25 mouse cellular contexts compared by ENCODE assay signal in genomic region chr17:26023181-26023580, GRCm38 (mm10). TPM values are rescaled to one million over a fixed set of nuclear protein-coding genes. Genes with fewer than 3 reads are reported as not detected.
A peak's percentile ranks its signal among the peaks of the same experiment; 100 is the strongest.
DNase-seq lines count a peak whose midpoint lies in the region; ATAC-seq and TF ChIP-seq lines count a peak whose summit lies in the region.
"Had no signal": no experiment of that assay in that cellular context is flagged by ENCODE, and none has a peak within 500 bp of the region (broad histone marks: within the 10 kb centered on the region; RNA-seq: fewer than 3 reads in every experiment).

No protein-coding gene starts in this region.

- peaks cover 14% of the 10 kb centered on the region; the same call in 1 of the 2 replicates for H3K36me3 ChIP-seq in heart, embryonic 12.5 days
- peaks cover 6% of the 10 kb centered on the region; the same call in 1 of the 2 replicates for H3K36me3 ChIP-seq in kidney, embryonic 16.5 days (ENCODE audit: insufficient read depth, low read length)
- no peaks in the 10 kb centered on the region for H3K36me3 ChIP-seq in lung, postnatal 0 days (ENCODE audit: insufficient read depth, low read length)
- H3K36me3 ChIP-seq in neural tube, embryonic 15.5 days = peaks cover 32% of the 10 kb centered on the region

- 86% methylated on average over 5 of the region's 5 CpGs for WGBS in heart, embryonic 12.5 days
- WGBS in kidney, embryonic 16.5 days = 92% methylated on average over 5 of the region's 5 CpGs
- 59% methylated on average over 5 of the region's 5 CpGs for WGBS in lung, postnatal 0 days
- 94% methylated on average over 5 of the region's 5 CpGs for WGBS in neural tube, embryonic 15.5 days

- peaks cover 22% of the 10 kb centered on the region for H3K4me1 ChIP-seq in heart, embryonic 12.5 days (replicated peaks)
- H3K4me1 ChIP-seq in kidney, embryonic 16.5 days (ENCODE audit: insufficient read depth, low read length) = 0 out of 2 replicates have a peak, but pooled peaks cover 4% of the 10 kb centered on the region
- H3K4me1 ChIP-seq in lung, postnatal 0 days (ENCODE audit: insufficient read depth, low read depth, low read length) = no peaks in the 10 kb centered on the region
- no peaks in the 10 kb centered on the region for H3K4me1 ChIP-seq in neural tube, embryonic 15.5 days
- H3K4me1 ChIP-seq: embryonic facial prominence, embryonic 12.5 days; forebrain, embryonic 12.5 days; hindbrain, embryonic 12.5 days had no signal

- intact Hi-C loops in heart, postnatal 14 days (cut with DNase I) = no loop called here

- DNase-seq in heart, postnatal 14 days = no peak
- no peak for DNase-seq in kidney, adult 18-20 months
- peak; percentile 57 for DNase-seq in lung, postnatal 0 days (ENCODE audit: low spot score)
- no peak for DNase-seq in lung, postnatal 14 days
- DNase-seq: adrenal gland, postnatal 10 days; adrenal gland, postnatal 36 days; B cell, adult 2 months; cerebellum, adult 18-20 months; cerebellum, adult 9-10 months; cerebellum, postnatal 14 days; gastrocnemius, postnatal 25 days; heart, adult 18-20 months had no signal

- no peaks in the 10 kb centered on the region for H3K27me3 ChIP-seq in heart, embryonic 12.5 days (replicated peaks)
- H3K27me3 ChIP-seq in kidney, embryonic 16.5 days (ENCODE audit: insufficient read depth, low read length) = no peaks in the 10 kb centered on the region
- no peaks in the 10 kb centered on the region for H3K27me3 ChIP-seq in lung, postnatal 0 days (replicated peaks; ENCODE audit: insufficient read depth, low read length)
- no peaks in the 10 kb centered on the region for H3K27me3 ChIP-seq in neural tube, embryonic 15.5 days (replicated peaks)
- H3K27me3 ChIP-seq: CH12.LX; embryonic facial prominence, embryonic 12.5 days; forebrain, embryonic 12.5 days; forebrain, embryonic 15.5 days; heart, embryonic 13.5 days; hindbrain, embryonic 12.5 days; hindbrain, embryonic 15.5 days; Patski had no signal

- H3K9ac ChIP-seq in heart, embryonic 12.5 days = peak overlapping the region; percentile 25; the same call in 1 of the 2 replicates
- no peak overlapping the region for H3K9ac ChIP-seq in kidney, embryonic 16.5 days (replicated peaks; ENCODE audit: low read length)
- H3K9ac ChIP-seq in lung, postnatal 0 days (replicated peaks; ENCODE audit: low read depth) = no peak overlapping the region
- no peak overlapping the region for H3K9ac ChIP-seq in neural tube, embryonic 15.5 days (replicated peaks)
- H3K9ac ChIP-seq: embryonic facial prominence, embryonic 12.5 days; forebrain, embryonic 12.5 days; forebrain, embryonic 15.5 days; heart, embryonic 13.5 days; hindbrain, embryonic 12.5 days; hindbrain, embryonic 15.5 days had no signal

- H3K27ac ChIP-seq in heart, embryonic 12.5 days (ENCODE audit: poor library complexity, severe bottlenecking) = no peak overlapping the region
- peak overlapping the region; percentile 61 for H3K27ac ChIP-seq in kidney, embryonic 16.5 days (ENCODE audit: low read length)
- H3K27ac ChIP-seq in lung, postnatal 0 days (ENCODE audit: low read length) = no peak overlapping the region
- H3K27ac ChIP-seq in neural tube, embryonic 15.5 days (replicated peaks) = no peak overlapping the region
- H3K27ac ChIP-seq: embryonic facial prominence, embryonic 12.5 days; forebrain, embryonic 12.5 days; forebrain, embryonic 15.5 days; heart, embryonic 13.5 days; hindbrain, embryonic 12.5 days; hindbrain, embryonic 15.5 days had no signal

- H3K4me3 ChIP-seq in heart, embryonic 12.5 days = no peak overlapping the region
- H3K4me3 ChIP-seq in kidney, embryonic 16.5 days (ENCODE audit: low read length) = no peak overlapping the region
- H3K4me3 ChIP-seq in lung, postnatal 0 days (ENCODE audit: low read depth, low read length) = no peak overlapping the region
- no peak overlapping the region for H3K4me3 ChIP-seq in neural tube, embryonic 15.5 days (replicated peaks)
- H3K4me3 ChIP-seq: embryonic facial prominence, embryonic 12.5 days; erythroblast, embryonic 14.5 days; forebrain, embryonic 12.5 days; forebrain, embryonic 15.5 days; heart, embryonic 13.5 days; hindbrain, embryonic 12.5 days; hindbrain, embryonic 15.5 days had no signal

- ATAC-seq in heart, embryonic 12.5 days (ENCODE audit: insufficient number of reproducible peaks, low FRiP score) = no peak
- no peak for ATAC-seq in kidney, embryonic 16.5 days (ENCODE audit: low FRiP score, low TSS enrichment)
- ATAC-seq in lung, postnatal 0 days = peak; percentile 54
- ATAC-seq in neural tube, embryonic 15.5 days (ENCODE audit: low FRiP score) = no peak
- ATAC-seq: forebrain, embryonic 15.5 days; Patski had no signal

- no peaks in the 10 kb centered on the region for H3K9me3 ChIP-seq in heart, embryonic 12.5 days (replicated peaks)
- no peaks in the 10 kb centered on the region for H3K9me3 ChIP-seq in kidney, embryonic 16.5 days (ENCODE audit: low read length)
- no peaks in the 10 kb centered on the region for H3K9me3 ChIP-seq in lung, postnatal 0 days (ENCODE audit: low read length)
- H3K9me3 ChIP-seq in neural tube, embryonic 15.5 days (replicated peaks) = no peaks in the 10 kb centered on the region
- H3K9me3 ChIP-seq: embryonic facial prominence, embryonic 12.5 days; forebrain, embryonic 12.5 days; forebrain, embryonic 15.5 days; G1E; heart, embryonic 13.5 days; hindbrain, embryonic 12.5 days; hindbrain, embryonic 15.5 days had no signal

- TF ChIP-seq EP300 in lung, postnatal 0 days (IDR thresholded peaks at IDR 0.05) = no peak

- no peak overlapping the region for H3K4me2 ChIP-seq in heart, embryonic 12.5 days
- no peak overlapping the region for H3K4me2 ChIP-seq in kidney, embryonic 16.5 days (replicated peaks; ENCODE audit: low read depth, low read length)
- H3K4me2 ChIP-seq in lung, postnatal 0 days (replicated peaks; ENCODE audit: low read depth, low read length) = no peak overlapping the region
- H3K4me2 ChIP-seq in neural tube, embryonic 15.5 days = no peak overlapping the region
- H3K4me2 ChIP-seq: embryonic facial prominence, embryonic 12.5 days; forebrain, embryonic 12.5 days; forebrain, embryonic 15.5 days; heart, embryonic 13.5 days; hindbrain, embryonic 12.5 days; hindbrain, embryonic 15.5 days had no signal

- no peak for TF ChIP-seq CTCF in lung, postnatal 0 days (IDR thresholded peaks at IDR 0.05)

RNA-seq across cellular contexts. Expression of gene Capn15, which starts 37.6 kb away (rescaled TPM):
- polyA plus RNA-seq in heart, embryonic 12.5 days (2016; fragmentation: Nextera tagmentation; extraction: Ambion mirVana) = 16.9 and 18.0 TPM in 2 replicates
- 10 to 100 TPM; 11.4 to 13.1 TPM for total RNA-seq in heart, postnatal 14 days (2021)
- polyA plus RNA-seq in kidney, embryonic 16.5 days (2015; fragmentation: Nextera tagmentation; extraction: Ambion mirVana) = 26.0 and 30.7 TPM in 2 replicates
- 12.7 and 13.9 TPM in 2 replicates for polyA plus RNA-seq in lung, postnatal 0 days (2015; fragmentation: Nextera tagmentation; extraction: Ambion mirVana)
- 20.1 and 22.5 TPM in 2 replicates for polyA plus RNA-seq in neural tube, embryonic 15.5 days (2015; fragmentation: Nextera tagmentation; extraction: Ambion mirVana)

RNA-seq across cellular contexts. Expression of gene Rab11fip3, which starts 46.2 kb away (rescaled TPM):
- 15.4 and 15.5 TPM in 2 replicates for polyA plus RNA-seq in heart, embryonic 12.5 days (2016; fragmentation: Nextera tagmentation; extraction: Ambion mirVana)
- total RNA-seq in heart, postnatal 14 days (2021) = 10 to 100 TPM; 22.7 to 25.3 TPM
- polyA plus RNA-seq in kidney, embryonic 16.5 days (2015; fragmentation: Nextera tagmentation; extraction: Ambion mirVana) = 30.7 and 41.0 TPM in 2 replicates
- polyA plus RNA-seq in lung, postnatal 0 days (2015; fragmentation: Nextera tagmentation; extraction: Ambion mirVana) = 7.2 and 9.3 TPM in 2 replicates
- 21.6 and 27.0 TPM in 2 replicates for polyA plus RNA-seq in neural tube, embryonic 15.5 days (2015; fragmentation: Nextera tagmentation; extraction: Ambion mirVana)
